Mouse (Mus musculus): ENCODE data around the gene Slc38a8.

Slc38a8 gene

GRCm38 (mm10) chr8:119437506-119437905, 64.0 kb downstream of the Slc38a8 start:
- no peak for DNase-seq (ENCODE audit: low spot score)

GRCm38 (mm10) chr8:119436933-119437332, 64.6 kb downstream of the Slc38a8 start:
- no peak for DNase-seq (ENCODE audit: low spot score)

GRCm38 (mm10) chr8:119436331-119436730, 65.2 kb downstream of the Slc38a8 start:
- DNase-seq (ENCODE audit: low spot score), result no peak

- DNase-seq (ENCODE audit: low spot score), result no peak
Observed at GRCm38 (mm10) chr8:119435527-119435926, 66.0 kb downstream of the Slc38a8 start.

GRCm38 (mm10) chr8:119434569-119434968, 66.9 kb downstream of the Slc38a8 start:
- no peak for DNase-seq (ENCODE audit: low spot score)

DNA sequence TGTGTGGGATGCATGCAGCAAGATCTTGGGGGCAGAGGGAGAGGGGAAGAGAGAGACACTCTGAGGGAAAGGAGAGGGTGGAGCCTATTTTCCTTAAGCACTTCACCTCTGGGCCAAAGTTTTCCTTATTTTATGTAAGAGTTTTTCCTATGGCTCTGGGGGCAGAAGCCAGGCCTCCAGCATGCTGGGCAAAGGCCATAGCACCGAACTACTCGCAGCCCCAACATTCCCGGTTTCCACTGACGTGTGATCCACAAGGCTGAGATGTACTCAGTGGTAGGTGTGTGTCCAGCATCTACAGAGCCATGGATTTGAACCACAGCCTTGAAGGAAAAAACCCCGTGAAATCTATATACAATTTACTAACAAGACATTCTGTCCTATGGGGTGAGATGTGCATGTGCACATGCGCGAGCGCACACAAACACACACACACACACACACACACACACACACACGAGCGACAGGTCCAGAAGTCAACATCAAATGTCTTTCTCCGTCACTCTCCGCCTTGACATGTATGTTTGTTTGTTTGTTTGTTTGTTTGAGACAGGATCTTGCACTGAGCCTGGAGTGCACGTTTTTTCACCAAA, 67.8 kb downstream of the Slc38a8 start, which contains the start of gene Osgin1:
Gene Osgin1, plus strand, starts transcription at position 543 of the 593 bp plus-strand sequence.
- no peak for DNase-seq (ENCODE audit: low spot score)

- DNase-seq (ENCODE audit: low spot score), result no peak
Observed at GRCm38 (mm10) chr8:119432372-119432771, 69.1 kb downstream of the Slc38a8 start.

DNA sequence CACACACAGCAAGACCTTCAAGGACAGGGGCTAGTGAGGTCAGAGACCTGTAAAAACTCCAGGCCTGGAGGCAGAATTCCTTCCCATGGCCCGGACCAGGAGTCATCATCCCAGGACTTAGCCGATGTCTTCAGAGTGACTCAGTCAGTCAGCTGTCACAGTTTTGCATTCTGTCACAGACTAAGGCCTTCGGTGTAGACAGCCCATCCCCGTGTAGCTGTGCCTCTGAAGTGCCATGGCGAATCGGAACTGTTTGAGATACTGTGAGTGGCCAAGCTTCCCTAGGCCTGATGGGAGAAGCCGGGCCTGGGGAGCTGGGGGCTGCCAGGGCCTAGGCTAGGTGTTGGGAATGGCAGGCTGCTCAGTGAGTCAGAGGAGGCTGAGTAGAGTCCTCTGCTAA, 70.8 kb downstream of the Slc38a8 start:
- no peak for DNase-seq (ENCODE audit: low spot score)

DNA sequence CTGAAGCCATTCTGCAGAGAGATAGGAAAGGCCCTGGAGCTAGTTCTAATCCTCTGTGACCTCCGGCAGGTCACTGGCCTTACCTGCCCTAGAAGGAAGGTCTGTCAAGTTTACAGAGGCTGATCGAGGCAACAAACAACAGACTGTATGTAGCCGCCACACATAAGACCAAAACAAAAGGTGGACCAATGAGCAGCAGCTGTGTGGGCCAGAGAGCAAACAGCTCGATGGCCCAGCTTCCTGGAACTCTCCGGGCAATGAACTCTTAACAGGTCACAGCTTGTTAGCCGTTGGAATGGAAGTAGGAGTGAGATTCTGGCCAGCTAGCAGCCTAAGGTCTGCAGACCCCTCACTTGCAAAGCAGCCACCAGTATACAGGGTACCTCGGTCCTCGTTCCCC, 71.2 kb downstream of the Slc38a8 start:
- DNase-seq (ENCODE audit: low spot score), result no peak
